Mouse (Mus musculus): ENCODE results near the gene Agxt2. TPM values are rescaled to one million over a fixed set of nuclear protein-coding genes. Genes with fewer than 3 reads are reported as not detected.

Gene Agxt2
- polyA plus RNA-seq (2012; rRNA removed), result not detected in 2 replicates
- not detected in 2 replicates for polyA plus RNA-seq (2014; fragmentation: Nextera tagmentation; extraction: Ambion mirVana)

DNA sequence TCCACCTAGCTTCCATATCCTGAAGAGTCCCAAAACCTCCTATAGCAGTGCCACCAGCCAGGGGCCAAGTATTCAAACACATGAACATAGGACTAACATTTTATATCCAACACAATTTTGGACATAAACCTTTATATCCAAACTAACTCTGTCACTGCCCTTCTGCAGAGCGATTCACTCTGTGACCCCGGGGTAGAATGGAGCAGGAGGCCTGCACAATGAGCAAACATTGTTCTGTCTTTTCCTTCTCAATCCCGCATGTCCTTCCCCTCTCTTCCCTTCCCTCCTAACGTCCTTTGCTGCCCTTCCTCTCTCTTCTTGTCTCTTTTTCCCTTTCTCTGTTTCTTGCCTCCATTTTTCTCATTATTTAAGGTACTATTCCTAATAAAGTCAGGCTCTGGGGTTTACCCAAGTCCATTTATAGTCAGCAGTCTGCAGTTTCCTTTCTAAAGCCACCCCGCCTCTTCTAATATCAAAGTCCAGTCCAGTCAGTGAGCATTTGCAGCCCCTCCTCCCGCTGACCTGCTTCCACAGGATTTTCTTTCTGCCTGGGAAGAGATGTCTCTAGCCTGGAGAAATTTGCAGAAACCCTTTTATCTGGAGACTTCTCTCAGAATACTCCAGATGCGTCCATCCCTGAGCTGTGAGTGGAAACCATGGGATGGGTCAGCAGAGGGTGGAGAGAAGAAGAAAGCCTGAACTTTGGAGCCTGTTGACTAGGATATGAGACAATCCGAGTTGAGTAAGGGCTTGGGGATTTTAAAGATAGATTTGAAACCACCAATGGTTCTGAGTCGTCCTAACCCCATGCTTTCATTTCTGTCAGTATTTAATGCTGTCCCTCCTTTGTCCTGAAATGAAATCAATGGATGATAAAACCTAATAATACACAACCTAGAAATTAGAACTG lies at the start of gene Agxt2:
TSS of gene Agxt2 (plus strand) at position 494 of the 910 bp plus-strand sequence.
- ATAC-seq (ENCODE audit: low FRiP score, low read depth) (no peak), DNase-seq (ENCODE audit: low spot score) (no peak)
- 80% methylated on average over 9 of the region's 9 CpGs for WGBS
- Histone ChIP-seq H3K9ac (ENCODE audit: low read depth, low read length, severe bottlenecking) (no peak within 1 kb of the TSS), H3K4me3 (replicated peaks; ENCODE audit: low read length) (no peak within 1 kb of the TSS), H3K27me3 (ENCODE audit: control insufficient read depth, insufficient read depth, low read length) (no peaks in the 10 kb centered on the region), H3K36me3 (ENCODE audit: control insufficient read depth, insufficient read depth, low read length) (no peaks in the 10 kb centered on the region), H3K9me3 (ENCODE audit: control insufficient read depth, low read length) (no peaks in the 10 kb centered on the region), H3K27ac (replicated peaks; ENCODE audit: low read depth, low read length) (no peak within 1 kb of the TSS), H3K4me2 (replicated peaks; ENCODE audit: low read depth, low read length, severe bottlenecking) (no peak within 1 kb of the TSS), H3K4me1 (ENCODE audit: control insufficient read depth, insufficient read depth, low read length) (no peaks in the 10 kb centered on the region)
- TF ChIP-seq POLR2A (IDR thresholded peaks at IDR 0.05; ENCODE audit: borderline replicate concordance, extremely low read depth, insufficient read depth, insufficient read length), result no peak

DNA sequence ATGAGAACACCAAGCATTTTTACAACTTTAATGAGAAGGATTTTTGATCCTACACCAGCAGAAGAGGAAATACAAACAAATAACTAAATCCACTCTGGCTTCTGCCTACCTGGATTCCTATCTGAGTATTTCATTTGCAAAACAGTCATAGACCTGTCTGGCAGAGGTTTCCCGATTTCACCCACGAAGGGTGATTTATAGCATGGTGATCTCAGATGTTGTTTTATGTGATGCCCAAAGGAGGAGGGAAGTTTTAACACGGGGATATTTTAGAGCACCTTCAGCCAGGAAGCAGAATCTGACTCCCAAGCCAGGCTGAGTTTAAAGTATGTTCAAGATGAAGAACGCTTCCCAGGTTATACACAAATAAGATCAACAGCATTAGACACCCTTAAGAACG lies 46.5 kb upstream of the Agxt2 start:
- TF ChIP-seq POLR2A (IDR thresholded peaks at IDR 0.05; ENCODE audit: borderline replicate concordance, extremely low read depth, insufficient read depth, insufficient read length), result no peak
- Histone ChIP-seq H3K9me3 (ENCODE audit: control insufficient read depth, low read length) (no peaks in the 10 kb centered on the region), H3K27me3 (ENCODE audit: control insufficient read depth, insufficient read depth, low read length) (no peaks in the 10 kb centered on the region), H3K4me2 (replicated peaks; ENCODE audit: low read depth, low read length, severe bottlenecking) (no peak overlapping the region), H3K36me3 (ENCODE audit: control insufficient read depth, insufficient read depth, low read length) (no peaks in the 10 kb centered on the region), H3K4me1 (ENCODE audit: control insufficient read depth, insufficient read depth, low read length) (no peaks in the 10 kb centered on the region), H3K4me3 (replicated peaks; ENCODE audit: low read length) (no peak overlapping the region), H3K9ac (ENCODE audit: low read depth, low read length, severe bottlenecking) (no peak overlapping the region), H3K27ac (replicated peaks; ENCODE audit: low read depth, low read length) (no peak overlapping the region)
- ATAC-seq (ENCODE audit: low FRiP score, low read depth) (no peak), DNase-seq (ENCODE audit: low spot score) (no peak)
- 62% methylated on average over 5 of the region's 5 CpGs for WGBS

- ATAC-seq (ENCODE audit: low FRiP score, low read depth), result no peak; the same call in 1 of the 2 replicates
- Histone ChIP-seq H3K4me3 (replicated peaks; ENCODE audit: low read length) (no peak overlapping the region), H3K27me3 (ENCODE audit: control insufficient read depth, insufficient read depth, low read length) (no peaks in the 10 kb centered on the region), H3K27ac (replicated peaks; ENCODE audit: low read depth, low read length) (no peak overlapping the region), H3K4me2 (replicated peaks; ENCODE audit: low read depth, low read length, severe bottlenecking) (no peak overlapping the region), H3K36me3 (ENCODE audit: control insufficient read depth, insufficient read depth, low read length) (no peaks in the 10 kb centered on the region), H3K9ac (ENCODE audit: low read depth, low read length, severe bottlenecking) (no peak overlapping the region), H3K4me1 (ENCODE audit: control insufficient read depth, insufficient read depth, low read length) (no peaks in the 10 kb centered on the region), H3K9me3 (ENCODE audit: control insufficient read depth, low read length) (no peaks in the 10 kb centered on the region)
- no peak for TF ChIP-seq POLR2A (IDR thresholded peaks at IDR 0.05; ENCODE audit: borderline replicate concordance, extremely low read depth, insufficient read depth, insufficient read length)
- DNase-seq (ENCODE audit: low spot score), result peak; percentile 70
- WGBS, result 38% methylated on average over 6 of the region's 7 CpGs
These were observed 44.5 kb upstream of the Agxt2 start for GRCm38 (mm10) chr15:10313522-10314455.

- no peak for ATAC-seq (ENCODE audit: low FRiP score, low read depth)
- Histone ChIP-seq H3K36me3 (ENCODE audit: control insufficient read depth, insufficient read depth, low read length) (no peaks in the 10 kb centered on the region), H3K4me3 (replicated peaks; ENCODE audit: low read length) (no peak within 1 kb of the TSS), H3K9me3 (ENCODE audit: control insufficient read depth, low read length) (no peaks in the 10 kb centered on the region), H3K27ac (replicated peaks; ENCODE audit: low read depth, low read length) (no peak within 1 kb of the TSS), H3K27me3 (ENCODE audit: control insufficient read depth, insufficient read depth, low read length) (no peaks in the 10 kb centered on the region), H3K9ac (ENCODE audit: low read depth, low read length, severe bottlenecking) (no peak within 1 kb of the TSS), H3K4me1 (ENCODE audit: control insufficient read depth, insufficient read depth, low read length) (no peaks in the 10 kb centered on the region), H3K4me2 (replicated peaks; ENCODE audit: low read depth, low read length, severe bottlenecking) (no peak within 1 kb of the TSS)
- DNase-seq (ENCODE audit: low spot score), result no peak
- no peak for TF ChIP-seq POLR2A (IDR thresholded peaks at IDR 0.05; ENCODE audit: borderline replicate concordance, extremely low read depth, insufficient read depth, insufficient read length)
- 87% methylated on average over 2 of the region's 2 CpGs for WGBS
These were observed 33.3 kb upstream of the Agxt2 start, which contains the start of gene Gm21973 for GRCm38 (mm10) chr15:10325080-10325479. Gene Gm21973, plus strand, starts transcription at chr15:10325380.

- Histone ChIP-seq H3K9me3 (ENCODE audit: control insufficient read depth, low read length) (no peaks in the 10 kb centered on the region), H3K36me3 (ENCODE audit: control insufficient read depth, insufficient read depth, low read length) (no peaks in the 10 kb centered on the region), H3K27ac (replicated peaks; ENCODE audit: low read depth, low read length) (no peak overlapping the region), H3K4me1 (ENCODE audit: control insufficient read depth, insufficient read depth, low read length) (no peaks in the 10 kb centered on the region), H3K4me2 (replicated peaks; ENCODE audit: low read depth, low read length, severe bottlenecking) (no peak overlapping the region), H3K9ac (ENCODE audit: low read depth, low read length, severe bottlenecking) (no peak overlapping the region), H3K4me3 (replicated peaks; ENCODE audit: low read length) (no peak overlapping the region), H3K27me3 (ENCODE audit: control insufficient read depth, insufficient read depth, low read length) (no peaks in the 10 kb centered on the region)
- DNase-seq (ENCODE audit: low spot score), result no peak
- TF ChIP-seq POLR2A (IDR thresholded peaks at IDR 0.05; ENCODE audit: borderline replicate concordance, extremely low read depth, insufficient read depth, insufficient read length), result no peak
- no peak for ATAC-seq (ENCODE audit: low FRiP score, low read depth)
- WGBS, result 84% methylated on average over 3 of the region's 3 CpGs
These were observed 27.7 kb upstream of the Agxt2 start for GRCm38 (mm10) chr15:10330626-10331025.

All from limb, embryonic 14.5 days (tissue).